Mouse (Mus musculus) heart, embryonic 14.5 days (tissue): ENCODE data around the gene Prrx1. TPM values are rescaled to one million over a fixed set of nuclear protein-coding genes. Genes with fewer than 3 reads are reported as not detected.

Source experiments
- ATAC-seq: fragments of 200-750 bp; cut with Nextera tagmentation; 2 replicates; pipeline ENCODE4 v1.8.0; 2017; ENCODE audit warnings: low read depth, moderate TSS enrichment; ENCODE audit not compliant: insufficient number of reproducible peaks, insufficient read depth, low FRiP score
- H3K27ac ChIP-seq, 2 experiments: fragments of 200-500 bp in 1 of 2; fragments of 300-500 bp in 1 of 2; sonication (generic) in 1 of 2; replicated peaks in 1 of 2; 2 replicates each; pipeline ENCODE4 v1.5.1; 2012 to 2014; ENCODE audit warnings: low read depth in 2 of 2, low read length in 2 of 2, control low read depth in 1 of 2, mild to moderate bottlenecking in 1 of 2, mixed read lengths in 1 of 2; ENCODE audit not compliant: control insufficient read depth in 1 of 2, insufficient read depth in 1 of 2
- H3K27me3 ChIP-seq: fragments of 300-500 bp; sonication (generic); 2 replicates; pipeline ENCODE4 v1.6.1; 2014; ENCODE audit warnings: mild to moderate bottlenecking, low read length, control low read depth; ENCODE audit not compliant: control insufficient read depth, insufficient read depth
- H3K36me3 ChIP-seq: fragments of 300-500 bp; sonication (generic); 2 replicates; pipeline ENCODE4 v1.6.1; 2014; ENCODE audit warnings: mild to moderate bottlenecking, control low read depth, low read length, mixed read lengths; ENCODE audit not compliant: control insufficient read depth, insufficient read depth
- H3K4me1 ChIP-seq, 2 experiments: fragments of 200-500 bp in 1 of 2; fragments of 300-500 bp in 1 of 2; sonication (generic) in 1 of 2; 2 replicates each; pipeline ENCODE4 v1.6.1; 2012 to 2014; ENCODE audit warnings: low read length in 2 of 2, control low read depth in 1 of 2, mixed read lengths in 1 of 2; ENCODE audit not compliant: control insufficient read depth in 2 of 2, insufficient read depth in 2 of 2
- H3K4me2 ChIP-seq: fragments of 300-500 bp; sonication (generic); 2 replicates; pipeline ENCODE4 v1.6.1; 2014; ENCODE audit warnings: mild to moderate bottlenecking, low read length
- H3K4me3 ChIP-seq, 2 experiments: fragments of 200-500 bp in 1 of 2; fragments of 300-500 bp in 1 of 2; sonication (generic) in 1 of 2; 2 replicates each; pipeline ENCODE4 v1.5.1; 2012 to 2014; ENCODE audit warnings: low read length in 2 of 2, mild to moderate bottlenecking in 2 of 2, control low read depth in 1 of 2, low read depth in 1 of 2, moderate library complexity in 1 of 2; ENCODE audit not compliant: control insufficient read depth in 1 of 2, insufficient read depth in 1 of 2
- H3K9ac ChIP-seq: fragments of 300-500 bp; sonication (generic); 2 replicates; pipeline ENCODE4 v1.6.1; 2014; ENCODE audit warnings: mild to moderate bottlenecking, low read length
- H3K9me3 ChIP-seq: fragments of 300-500 bp; sonication (generic); 2 replicates; pipeline ENCODE4 v1.6.1; 2016; ENCODE audit warnings: low read length, control low read depth; ENCODE audit not compliant: control insufficient read depth
- WGBS: fragments of 180-500 bp; shearing (Covaris S2); extraction: QIAGEN DNeasy Blood & Tissue Kit; methylation state at CpG from one replicate; pipeline ENCODE4 v1.1.7; 2014; 5-methylcytosine and 5-hydroxymethylcytosine counted together
- polyA plus RNA-seq: library from polyadenylated mRNA; unstranded; fragments of >200 nt; fragmentation: Nextera tagmentation; extraction: Ambion mirVana; gene quantifications from 2 replicates; pipeline ENCODE4 v1.2.1, GENCODE M21; 2014

The Prrx1 gene
- polyA plus RNA-seq, 1 experiment from 2014 or later: 8.9 TPM

GRCm38 (mm10) chr1:163257298-163257697 is 56.2 kb downstream of the Prrx1 start:
- H3K4me1 ChIP-seq: no peaks in the 10 kb centered on the region
- no peaks in the 10 kb centered on the region for H3K9me3 ChIP-seq
- 88% methylated on average over 2 of the region's 2 CpGs for WGBS
- H3K27me3 ChIP-seq: no peaks in the 10 kb centered on the region
- H3K4me3 ChIP-seq: no peak overlapping the region
- H3K27ac ChIP-seq: no peak overlapping the region
- no peak overlapping the region for H3K4me2 ChIP-seq
- 0 out of 2 replicates have a peak, but pooled peaks cover 3% of the 10 kb centered on the region for H3K36me3 ChIP-seq
- no peak overlapping the region for H3K9ac ChIP-seq
- ATAC-seq: no peak

- Histone ChIP-seq H3K4me2 (no peak overlapping the region), H3K4me3 (no peak overlapping the region), H3K27me3 (no peaks in the 10 kb centered on the region), H3K27ac (no peak overlapping the region), H3K9me3 (no peaks in the 10 kb centered on the region), H3K4me1 (0 out of 4 replicates have a peak, but pooled peaks cover 0 to 5% of the 10 kb centered on the region in 2 experiments), H3K36me3 (0 out of 2 replicates have a peak, but pooled peaks cover 3% of the 10 kb centered on the region), H3K9ac (no peak overlapping the region)
- 88% methylated on average over 2 of the region's 2 CpGs for WGBS
- no peak for ATAC-seq
Observed at GRCm38 (mm10) chr1:163255884-163256283, 57.6 kb downstream of the Prrx1 start.

GRCm38 (mm10) chr1:163252796-163253195 is 60.7 kb downstream of the Prrx1 start:
- 66% methylated on average over 4 of the region's 4 CpGs for WGBS
- H3K4me3 ChIP-seq: no peak overlapping the region

GRCm38 (mm10) chr1:163252331-163252730 is 61.2 kb downstream of the Prrx1 start:
- ATAC-seq: no peak
- no peak overlapping the region for H3K9ac ChIP-seq
- 0 out of 4 replicates have a peak, but pooled peaks cover 0 to 5% of the 10 kb centered on the region in 2 experiments for H3K4me1 ChIP-seq
- H3K4me2 ChIP-seq: no peak overlapping the region
- 62% methylated on average over 5 of the region's 5 CpGs for WGBS
- H3K9me3 ChIP-seq: no peaks in the 10 kb centered on the region
- 0 out of 2 replicates have a peak, but pooled peaks cover 3% of the 10 kb centered on the region for H3K36me3 ChIP-seq
- no peak overlapping the region for H3K4me3 ChIP-seq
- H3K27me3 ChIP-seq: no peaks in the 10 kb centered on the region
- H3K27ac ChIP-seq: no peak overlapping the region

More at GRCm38 (mm10) chr1:163252796-163253195, 60.7 kb downstream of the Prrx1 start:
- H3K9ac ChIP-seq: no peak overlapping the region
- no peak overlapping the region for H3K4me2 ChIP-seq
- 0 out of 4 replicates have a peak, but pooled peaks cover 0 to 5% of the 10 kb centered on the region in 2 experiments for H3K4me1 ChIP-seq
- ATAC-seq: no peak
- no peak overlapping the region for H3K27ac ChIP-seq
- H3K27me3 ChIP-seq: no peaks in the 10 kb centered on the region
- no peaks in the 10 kb centered on the region for H3K9me3 ChIP-seq
- H3K36me3 ChIP-seq: 0 out of 2 replicates have a peak, but pooled peaks cover 3% of the 10 kb centered on the region

GRCm38 (mm10) chr1:163251766-163252165 is 61.7 kb downstream of the Prrx1 start:
- no peaks in the 10 kb centered on the region for H3K27me3 ChIP-seq
- 0 out of 4 replicates have a peak, but pooled peaks cover 0 to 5% of the 10 kb centered on the region in 2 experiments for H3K4me1 ChIP-seq
- H3K4me2 ChIP-seq: no peak overlapping the region
- 67% methylated on average over 1 of the region's 1 CpGs for WGBS
- no peaks in the 10 kb centered on the region for H3K9me3 ChIP-seq
- H3K27ac ChIP-seq: no peak overlapping the region
- 0 out of 2 replicates have a peak, but pooled peaks cover 3% of the 10 kb centered on the region for H3K36me3 ChIP-seq
- no peak overlapping the region for H3K9ac ChIP-seq
- H3K4me3 ChIP-seq: no peak overlapping the region
- no peak for ATAC-seq

- ATAC-seq: no peak
- Histone ChIP-seq H3K36me3 (no peaks in the 10 kb centered on the region), H3K27me3 (no peaks in the 10 kb centered on the region), H3K9ac (no peak overlapping the region), H3K4me3 (no peak overlapping the region), H3K4me1 (no peaks in the 10 kb centered on the region), H3K27ac (no peak overlapping the region), H3K4me2 (no peak overlapping the region), H3K9me3 (no peaks in the 10 kb centered on the region)
- 80% methylated on average over 4 of the region's 4 CpGs for WGBS
Observed at GRCm38 (mm10) chr1:163238950-163239349, 74.6 kb downstream of the Prrx1 start.

- Histone ChIP-seq H3K4me1 (no peaks in the 10 kb centered on the region), H3K36me3 (no peaks in the 10 kb centered on the region), H3K9me3 (0 out of 2 replicates have a peak, but pooled peaks cover 3% of the 10 kb centered on the region), H3K4me3 (no peak overlapping the region), H3K9ac (no peak overlapping the region), H3K27me3 (no peaks in the 10 kb centered on the region), H3K27ac (no peak overlapping the region), H3K4me2 (no peak overlapping the region)
- ATAC-seq: no peak
- 68% methylated on average over 3 of the region's 3 CpGs for WGBS
Observed at GRCm38 (mm10) chr1:163231230-163231629, 82.3 kb downstream of the Prrx1 start.

GRCm38 (mm10) chr1:163226271-163226670 is 87.2 kb downstream of the Prrx1 start:
- Histone ChIP-seq H3K9me3 (0 out of 2 replicates have a peak, but pooled peaks cover 3% of the 10 kb centered on the region), H3K4me2 (no peak overlapping the region), H3K36me3 (no peaks in the 10 kb centered on the region), H3K27me3 (no peaks in the 10 kb centered on the region), H3K9ac (no peak overlapping the region), H3K4me3 (no peak overlapping the region), H3K27ac (no peak overlapping the region), H3K4me1 (no peaks in the 10 kb centered on the region)
- WGBS: 71% methylated on average over 4 of the region's 4 CpGs
- no peak for ATAC-seq
